Mouse (Mus musculus): ENCODE data around the gene Cyp4f17.
"Not testable (repeated sequence)": the region's sequence is repeated elsewhere in the genome, so short reads cannot be mapped to it uniquely, and the experiment has no call there.

The Cyp4f17 gene

GRCm38 (mm10) chr17:32505851-32506728 is at the start of gene Cyp4f17:
TSS of gene Cyp4f17 (plus strand) at chr17:32506050.
- in situ Hi-C loops (cut with MboI, MseI) = no loop called here

- in situ Hi-C loops (cut with MboI, MseI) = no loop called here
Measured at GRCm38 (mm10) chr17:32468494-32468893, 37.4 kb upstream of the Cyp4f17 start.

GRCm38 (mm10) chr17:32470795-32471194 is 35.1 kb upstream of the Cyp4f17 start:
- in situ Hi-C loops (cut with MboI, MseI) = no loop called here

- in situ Hi-C loops (cut with MboI, MseI) = no loop called here
Measured at GRCm38 (mm10) chr17:32472176-32472575, 33.7 kb upstream of the Cyp4f17 start.

GRCm38 (mm10) chr17:32474954-32475560 is 30.8 kb upstream of the Cyp4f17 start:
- in situ Hi-C loops (cut with MboI, MseI) = no loop called here

- in situ Hi-C loops (cut with MboI, MseI) = no loop called here
Measured at GRCm38 (mm10) chr17:32477204-32477603, 28.6 kb upstream of the Cyp4f17 start.

GRCm38 (mm10) chr17:32478727-32479126 is 27.1 kb upstream of the Cyp4f17 start:
- in situ Hi-C loops (cut with MboI, MseI) = no loop called here

- in situ Hi-C loops (cut with MboI, MseI) = no loop called here
Measured at GRCm38 (mm10) chr17:32479554-32480506, 26.0 kb upstream of the Cyp4f17 start.

- in situ Hi-C loops (cut with MboI, MseI) = no loop called here
Measured at GRCm38 (mm10) chr17:32481766-32482165, 24.1 kb upstream of the Cyp4f17 start.

GRCm38 (mm10) chr17:32483200-32483599 is 22.6 kb upstream of the Cyp4f17 start:
- in situ Hi-C loops (cut with MboI, MseI) = no loop called here

- in situ Hi-C loops (cut with MboI, MseI) = loop anchor here (5.0 kb wide), 1 partner anchor 150 kb away; no protein-coding TSS in a partner anchor
Measured at GRCm38 (mm10) chr17:32492349-32492980, 13.4 kb upstream of the Cyp4f17 start.

GRCm38 (mm10) chr17:32494601-32495000 is 11.2 kb upstream of the Cyp4f17 start:
- in situ Hi-C loops (cut with MboI, MseI) = loop anchor here (5.0 kb wide), 1 partner anchor 152 kb away; no protein-coding TSS in a partner anchor

GRCm38 (mm10) chr17:32500511-32500910 is 5.3 kb upstream of the Cyp4f17 start:
- in situ Hi-C loops (cut with MboI, MseI) = not testable (repeated sequence)

- in situ Hi-C loops (cut with MboI, MseI) = no loop called here
Measured at GRCm38 (mm10) chr17:32501051-32501450, 4.8 kb upstream of the Cyp4f17 start.

- in situ Hi-C loops (cut with MboI, MseI) = no loop called here
Measured at GRCm38 (mm10) chr17:32503111-32503510, 2.7 kb upstream of the Cyp4f17 start.

- in situ Hi-C loops (cut with MboI, MseI) = no loop called here
Measured at GRCm38 (mm10) chr17:32506729-32507245, 937 bp downstream of the Cyp4f17 start.

GRCm38 (mm10) chr17:32516126-32516525 is 10.3 kb downstream of the Cyp4f17 start:
- in situ Hi-C loops (cut with MboI, MseI) = no loop called here

GRCm38 (mm10) chr17:32521981-32522380 is 16.1 kb downstream of the Cyp4f17 start:
- in situ Hi-C loops (cut with MboI, MseI) = no loop called here

GRCm38 (mm10) chr17:32522386-32522785 is 16.5 kb downstream of the Cyp4f17 start:
- in situ Hi-C loops (cut with MboI, MseI) = no loop called here

GRCm38 (mm10) chr17:32522816-32523215 is 17.0 kb downstream of the Cyp4f17 start:
- in situ Hi-C loops (cut with MboI, MseI) = no loop called here

GRCm38 (mm10) chr17:32523895-32524294 is 18.0 kb downstream of the Cyp4f17 start:
- in situ Hi-C loops (cut with MboI, MseI) = no loop called here

All from regulatory T cell (primary cell).